Mouse (Mus musculus): ENCODE data around the gene Stxbp1.

The Stxbp1 gene

GRCm38 (mm10) chr2:32750887-32751664, 96.0 kb downstream of the Stxbp1 start:
- DNase-seq: no peak

- DNase-seq: no peak
These were observed 96.8 kb downstream of the Stxbp1 start for GRCm38 (mm10) chr2:32750199-32750598.

GRCm38 (mm10) chr2:32749082-32749481, 98.0 kb downstream of the Stxbp1 start:
- DNase-seq: no peak

GRCm38 (mm10) chr2:32744272-32744982, 102.6 kb downstream of the Stxbp1 start:
- no peak for DNase-seq

GRCm38 (mm10) chr2:32742173-32742531, 104.9 kb downstream of the Stxbp1 start:
- DNase-seq: peak; percentile 82

- peak; percentile 73 for DNase-seq
These were observed 105.5 kb downstream of the Stxbp1 start for GRCm38 (mm10) chr2:32741273-32742172.

- no peak for DNase-seq
These were observed 106.2 kb downstream of the Stxbp1 start, which contains the start of gene 6330409D20Rik for GRCm38 (mm10) chr2:32740916-32741272. Gene 6330409D20Rik, minus strand, starts transcription at chr2:32741016.

GRCm38 (mm10) chr2:32739311-32739710, 107.7 kb downstream of the Stxbp1 start:
- DNase-seq: no peak

Data from right cerebral cortex, postnatal 4 days (tissue).